ENCODE assay signal across 11 mouse cellular contexts in the genomic region with DNA sequence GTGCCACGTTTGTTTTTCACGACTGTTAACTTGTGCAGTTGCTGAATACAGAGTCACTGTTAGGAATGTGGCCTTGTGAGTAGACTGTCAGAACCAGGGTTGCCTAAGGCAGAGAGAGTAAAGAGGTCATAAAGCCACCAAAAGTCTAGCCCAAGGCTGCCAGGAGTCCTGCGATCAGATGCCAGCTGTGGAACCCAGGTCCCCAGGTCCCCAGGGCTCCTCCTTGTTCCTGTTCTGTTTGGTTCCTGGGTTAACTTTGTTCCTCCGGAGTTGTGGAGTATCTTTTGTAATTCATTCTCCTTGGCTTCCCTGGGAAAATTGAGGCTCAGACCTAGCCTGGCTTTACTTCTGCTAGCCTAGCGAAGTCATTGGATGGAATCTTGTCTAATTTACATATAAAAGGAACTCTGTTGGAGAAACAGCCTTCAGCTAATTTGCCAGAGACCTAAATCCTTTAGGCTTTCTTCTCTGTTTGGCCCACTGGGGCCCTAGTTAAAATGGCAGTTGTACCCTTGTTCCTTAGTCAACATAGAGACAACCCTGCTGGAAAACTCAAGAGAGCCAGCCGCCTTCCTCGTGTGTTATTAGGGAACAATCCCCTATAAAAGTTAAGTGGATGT.
DNase-seq lines count a peak whose midpoint lies in the region; ATAC-seq and TF ChIP-seq lines count a peak whose summit lies in the region.
"Had no signal": no experiment of that assay in that cellular context is flagged by ENCODE, and none has a peak within 500 bp of the region (broad histone marks: within the 10 kb centered on the region; RNA-seq: fewer than 3 reads in every experiment).

No protein-coding gene starts in this region.

- H3K4me1 ChIP-seq in megakaryocyte, embryonic 14.5 days = peaks cover 100% of the 10 kb centered on the region

- no peak for TF ChIP-seq CTCF in brain, embryonic 14.5 days (IDR thresholded peaks at IDR 0.05; ENCODE audit: borderline replicate concordance, extremely low read depth, insufficient read depth, insufficient read length)

- no peaks in the 10 kb centered on the region for H3K9me3 ChIP-seq in megakaryocyte, embryonic 14.5 days
- H3K9me3 ChIP-seq: embryonic facial prominence, embryonic 12.5 days; hindbrain, embryonic 15.5 days had no signal

- peak; percentile 75 for DNase-seq in heart, adult 11 months
- no peak for DNase-seq in heart, postnatal 14 days
- peak; percentile 77 for DNase-seq in brain, embryonic 14.5 days (ENCODE audit: low read depth)
- peak; percentile 68 for DNase-seq in retina, embryonic 14.5 days (ENCODE audit: low spot score)
- no peak for DNase-seq in spleen, postnatal 4 days (ENCODE audit: low spot score in 2 of 2)
- DNase-seq: lung, postnatal 10 days had no signal

- H3K27me3 ChIP-seq in megakaryocyte, embryonic 14.5 days (replicated peaks) = no peaks in the 10 kb centered on the region
- H3K27me3 ChIP-seq: hindbrain, embryonic 15.5 days had no signal

- ATAC-seq in megakaryocyte, adult 5-6 weeks (ENCODE audit: poor library complexity, severe bottlenecking) = no peak
- no peak for ATAC-seq in megakaryocyte progenitor cell, adult 5-6 weeks (replicated peaks; ENCODE audit: poor library complexity)

- intact Hi-C loops in heart, postnatal 14 days (cut with DNase I) = no loop called here

- H3K4me3 ChIP-seq in megakaryocyte, embryonic 14.5 days (replicated peaks) = peak overlapping the region; percentile 87
- H3K4me3 ChIP-seq: embryonic facial prominence, embryonic 12.5 days; hindbrain, embryonic 15.5 days had no signal

- peaks cover 17% of the 10 kb centered on the region for H3K36me3 ChIP-seq in megakaryocyte, embryonic 14.5 days (replicated peaks; ENCODE audit: low read length)
- H3K36me3 ChIP-seq: embryonic facial prominence, embryonic 12.5 days; hindbrain, embryonic 15.5 days had no signal

- TF ChIP-seq POLR2A in brain, embryonic 14.5 days (IDR thresholded peaks at IDR 0.05; ENCODE audit: borderline replicate concordance, extremely low read depth, insufficient read depth, insufficient read length, poor library complexity, severe bottlenecking) = no peak

Comparison
In these comparisons a context has a peak if more than half of its experiments do, and no peak if none do; other contexts are left out.
1. DNase-seq: peak in heart, adult 11 months (single experiment), brain, embryonic 14.5 days (single experiment) and retina, embryonic 14.5 days (single experiment); none in heart, postnatal 14 days (0 of 2) and spleen, postnatal 4 days (0 of 2).